Mouse (Mus musculus): ENCODE data around the gene Fam131a.

GRCm38 (mm10) chr16:20671886-20672285 lies 21.2 kb upstream of the Fam131a start:
- TF ChIP-seq CTCF (IDR thresholded peaks at IDR 0.05; ENCODE audit: borderline replicate concordance, extremely low read depth, insufficient read depth, insufficient read length) (no peak), POLR2A (IDR thresholded peaks at IDR 0.05; ENCODE audit: borderline replicate concordance, extremely low read depth, insufficient read depth, insufficient read length, poor library complexity, severe bottlenecking) (no peak)

Measured in brain, embryonic 14.5 days (tissue).